Mouse (Mus musculus) forebrain, embryonic 16.5 days (tissue): Measurements from ENCODE around the gene Tsc22d1. TPM values are rescaled to one million over a fixed set of nuclear protein-coding genes. Genes with fewer than 3 reads are reported as not detected.
A peak's percentile ranks its signal among the peaks of the same experiment; 100 is the strongest.

ENCODE experiments used
- ATAC-seq: fragments of 200-750 bp; cut with Nextera tagmentation; 2 replicates; pipeline ENCODE4 v1.8.0; 2017; ENCODE audit warnings: mild to moderate bottlenecking, moderate library complexity
- H3K27ac ChIP-seq: fragments of 300-500 bp; sonication (generic); 2 replicates; pipeline ENCODE4 v1.5.1; 2014; ENCODE audit warnings: low read length, control low read depth
- H3K27me3 ChIP-seq: fragments of 300-500 bp; sonication (generic); replicated peaks from 2 replicates; pipeline ENCODE4 v1.6.1; 2014; ENCODE audit warnings: low read length; ENCODE audit not compliant: control insufficient read depth, insufficient read depth
- H3K36me3 ChIP-seq: fragments of 300-500 bp; sonication (generic); 2 replicates; pipeline ENCODE4 v1.6.1; 2014; ENCODE audit not compliant: control insufficient read depth, insufficient read depth
- H3K4me1 ChIP-seq: fragments of 300-500 bp; sonication (generic); replicated peaks from 2 replicates; pipeline ENCODE4 v1.6.1; 2014; ENCODE audit warnings: low read length; ENCODE audit not compliant: control insufficient read depth, insufficient read depth
- H3K4me2 ChIP-seq: fragments of 300-500 bp; sonication (generic); 2 replicates; pipeline ENCODE4 v1.6.1; 2014; ENCODE audit warnings: mild to moderate bottlenecking, low read length, control low read depth
- H3K4me3 ChIP-seq: fragments of 300-500 bp; sonication (generic); replicated peaks from 2 replicates; pipeline ENCODE4 v1.5.1; 2014; ENCODE audit warnings: mild to moderate bottlenecking, low read length, control low read depth
- H3K9ac ChIP-seq: fragments of 300-500 bp; sonication (generic); replicated peaks from 2 replicates; pipeline ENCODE4 v1.6.1; 2014; ENCODE audit warnings: low read depth, low read length, control low read depth
- H3K9me3 ChIP-seq: fragments of 300-500 bp; sonication (generic); 2 replicates; pipeline ENCODE4 v1.6.1; 2016; ENCODE audit warnings: low read length; ENCODE audit not compliant: control insufficient read depth
- WGBS: fragments of 180-500 bp; shearing (Covaris S2); extraction: QIAGEN DNeasy Blood & Tissue Kit; methylation state at CpG from one replicate; pipeline ENCODE4 v1.1.7; 2014; 5-methylcytosine and 5-hydroxymethylcytosine counted together
- polyA plus RNA-seq: library from polyadenylated mRNA; unstranded; fragments of >200 nt; fragmentation: Nextera tagmentation; extraction: Ambion mirVana; gene quantifications from 2 replicates; pipeline ENCODE4 v1.2.1, GENCODE M21; 2015

Tsc22d1 gene
- polyA plus RNA-seq, 1 experiment from 2014 or later, result 749 TPM

DNA sequence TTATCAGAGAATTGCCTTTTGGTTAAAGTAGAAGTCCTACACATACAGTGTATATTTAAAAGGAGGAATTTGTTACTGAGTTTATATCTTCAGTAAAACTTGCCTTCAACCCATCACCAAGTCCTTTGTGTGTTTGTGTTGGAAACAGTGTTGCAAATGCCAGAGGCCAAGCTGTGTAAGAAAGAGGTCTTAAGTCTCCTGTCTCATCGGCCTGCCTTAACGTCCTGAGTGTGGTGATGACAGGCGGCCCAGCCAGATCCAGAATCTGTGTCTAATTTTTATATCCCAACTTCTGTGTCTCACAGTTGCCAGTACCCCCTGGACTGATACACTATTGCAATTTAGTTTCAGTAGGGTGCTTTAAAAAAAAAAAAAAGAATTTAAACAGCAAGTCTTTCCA is 42.9 kb downstream of the Tsc22d1 start:
- Histone ChIP-seq H3K9me3 (no peaks in the 10 kb centered on the region), H3K4me3 (no peak overlapping the region), H3K9ac (no peak overlapping the region), H3K4me2 (no peak overlapping the region), H3K36me3 (no peaks in the 10 kb centered on the region), H3K27me3 (no peaks in the 10 kb centered on the region), H3K27ac (no peak overlapping the region), H3K4me1 (peaks cover 18% of the 10 kb centered on the region)
- ATAC-seq, result no peak
- WGBS, result 88% methylated on average over 3 of the region's 3 CpGs

DNA sequence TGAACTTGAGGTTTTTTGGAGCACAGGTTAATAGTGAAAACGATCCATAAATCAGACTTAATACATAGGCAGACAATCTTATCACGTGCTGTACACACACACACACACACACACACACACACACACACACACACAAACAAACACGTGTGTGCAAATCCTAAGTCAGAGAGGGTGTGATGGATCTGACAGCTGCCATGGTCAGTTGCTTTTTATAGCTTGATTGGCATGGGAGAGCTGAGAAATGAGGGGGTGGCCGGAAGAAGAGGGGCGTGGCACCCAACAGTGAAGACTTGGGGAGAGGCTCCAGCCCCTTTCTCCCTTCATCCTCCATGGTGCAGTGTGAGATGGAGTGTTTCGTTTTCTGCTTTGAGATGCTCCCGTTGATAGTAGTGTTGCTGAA is 45.4 kb downstream of the Tsc22d1 start:
- Histone ChIP-seq H3K4me2 (no peak overlapping the region), H3K4me3 (no peak overlapping the region), H3K27me3 (no peaks in the 10 kb centered on the region), H3K36me3 (no peaks in the 10 kb centered on the region), H3K9ac (no peak overlapping the region), H3K4me1 (peaks cover 11% of the 10 kb centered on the region), H3K27ac (no peak overlapping the region), H3K9me3 (no peaks in the 10 kb centered on the region)
- ATAC-seq, result no peak
- WGBS, result 83% methylated on average over 7 of the region's 7 CpGs

- ATAC-seq, result no peak
- H3K4me2 ChIP-seq, result no peak overlapping the region
- 79% methylated on average over 10 of the region's 10 CpGs for WGBS
- no peaks in the 10 kb centered on the region for H3K9me3 ChIP-seq
- no peak overlapping the region for H3K27ac ChIP-seq
- no peak overlapping the region for H3K4me3 ChIP-seq
- peaks cover 11% of the 10 kb centered on the region for H3K4me1 ChIP-seq
- no peaks in the 10 kb centered on the region for H3K27me3 ChIP-seq
- H3K9ac ChIP-seq, result no peak overlapping the region
- no peaks in the 10 kb centered on the region for H3K36me3 ChIP-seq
These were observed 46.5 kb downstream of the Tsc22d1 start for GRCm38 (mm10) chr14:76461182-76461775.

DNA sequence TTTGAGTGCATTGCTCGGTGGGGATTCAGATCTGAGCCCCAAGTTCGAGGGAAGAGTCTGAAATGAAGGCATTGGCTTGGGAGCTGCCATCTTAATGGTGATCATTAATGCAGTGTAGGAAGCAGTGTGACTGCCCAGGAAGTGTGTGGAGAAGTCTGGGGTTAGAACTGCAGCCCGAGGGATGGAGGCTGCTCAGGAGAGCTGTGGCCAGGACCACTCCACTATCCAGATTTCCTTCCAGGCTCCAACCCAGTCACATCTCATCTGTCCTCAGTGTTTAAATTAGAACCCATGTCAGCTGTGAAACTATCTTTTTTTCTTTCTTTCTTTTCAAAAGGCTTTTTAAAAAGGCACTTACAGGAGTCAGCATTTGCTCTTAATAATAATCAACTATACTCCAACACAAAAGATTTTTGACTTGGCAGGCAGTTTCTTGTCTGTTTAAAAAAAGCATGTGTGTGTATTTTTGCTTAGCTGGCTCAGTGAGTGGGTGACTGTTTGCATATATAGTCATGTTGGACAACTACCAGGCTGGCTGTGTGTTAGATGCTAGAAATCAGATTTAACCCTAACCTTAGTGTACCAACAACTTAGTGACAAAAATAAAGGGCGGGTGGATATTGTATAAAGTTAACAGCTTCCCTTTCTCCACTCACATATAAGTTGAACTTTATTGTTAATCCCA is 48.8 kb downstream of the Tsc22d1 start:
- 80% methylated on average over 4 of the region's 4 CpGs for WGBS
- Histone ChIP-seq H3K9me3 (no peaks in the 10 kb centered on the region), H3K4me3 (no peak overlapping the region), H3K36me3 (no peaks in the 10 kb centered on the region), H3K27me3 (no peaks in the 10 kb centered on the region), H3K9ac (no peak overlapping the region), H3K27ac (peak overlapping the region; percentile 7; the same call in 1 of the 2 replicates), H3K4me2 (no peak overlapping the region), H3K4me1 (peaks cover 17% of the 10 kb centered on the region)
- ATAC-seq, result no peak

- no peaks in the 10 kb centered on the region for H3K36me3 ChIP-seq
- no peak overlapping the region for H3K4me2 ChIP-seq
- no peaks in the 10 kb centered on the region for H3K27me3 ChIP-seq
- H3K4me1 ChIP-seq, result peaks cover 17% of the 10 kb centered on the region
- H3K9ac ChIP-seq, result no peak overlapping the region
- no peak for ATAC-seq
- no peak overlapping the region for H3K4me3 ChIP-seq
- no peak overlapping the region for H3K27ac ChIP-seq
- 65% methylated on average over 3 of the region's 3 CpGs for WGBS
- H3K9me3 ChIP-seq, result no peaks in the 10 kb centered on the region
These were observed 50.2 kb downstream of the Tsc22d1 start for GRCm38 (mm10) chr14:76464967-76465366.

DNA sequence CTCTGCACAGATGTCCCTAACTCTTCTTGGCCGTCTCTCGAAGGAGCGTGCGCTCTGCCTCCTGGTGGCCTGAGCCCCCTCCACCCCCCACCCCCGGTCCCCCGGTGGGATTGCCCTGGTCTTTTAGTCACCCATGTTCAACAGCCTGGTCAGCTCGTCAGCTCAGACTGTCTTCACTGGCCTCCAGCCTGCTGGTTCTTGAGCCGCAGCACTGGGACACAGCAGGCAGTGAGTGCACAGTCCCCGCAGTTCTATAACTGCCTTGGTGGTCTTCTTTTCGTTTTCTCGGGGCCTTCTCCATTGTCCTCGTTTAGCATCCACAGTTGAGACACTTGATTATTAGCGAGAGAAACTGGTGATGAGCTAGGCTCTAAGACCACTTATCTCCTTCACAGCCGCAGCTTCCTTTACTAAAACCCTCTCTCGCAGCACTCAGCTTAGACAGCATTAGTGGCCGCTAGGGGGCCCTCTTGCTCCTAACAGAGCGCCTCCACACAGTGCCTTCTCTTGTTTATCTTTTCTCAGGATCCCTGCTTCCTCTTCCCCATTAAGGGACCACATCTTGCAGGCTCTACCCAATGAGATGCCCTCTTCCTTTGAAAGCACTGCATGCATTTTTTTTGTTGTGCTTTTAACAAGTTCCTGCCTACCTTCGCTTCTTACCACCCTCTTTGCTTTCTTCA is 52.0 kb downstream of the Tsc22d1 start:
- Histone ChIP-seq H3K27me3 (no peaks in the 10 kb centered on the region), H3K4me3 (no peak overlapping the region), H3K4me2 (no peak overlapping the region), H3K9me3 (no peaks in the 10 kb centered on the region), H3K27ac (no peak overlapping the region), H3K9ac (no peak overlapping the region), H3K36me3 (no peaks in the 10 kb centered on the region), H3K4me1 (peaks cover 17% of the 10 kb centered on the region)
- WGBS, result 29% methylated on average over 18 of the region's 18 CpGs
- ATAC-seq, result peak; percentile 86

DNA sequence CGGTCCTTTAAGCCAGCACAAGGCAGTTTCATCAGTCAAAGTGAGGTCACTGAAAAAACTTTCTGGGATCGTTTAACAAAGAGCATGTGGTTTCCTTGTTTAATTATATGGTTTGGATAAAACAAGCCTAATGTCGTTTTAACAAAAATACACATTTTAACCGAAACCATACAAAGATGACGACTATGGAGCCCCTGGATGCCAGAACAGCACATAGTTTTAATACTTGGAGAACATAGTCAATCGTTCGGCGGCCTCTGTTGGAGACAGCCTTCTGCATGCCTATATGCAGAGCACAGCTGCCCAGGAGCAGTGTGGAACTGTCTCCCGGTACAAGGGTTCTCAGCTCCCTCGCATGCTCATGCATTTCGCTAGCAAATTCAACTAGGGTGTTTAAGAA is 53.2 kb downstream of the Tsc22d1 start:
- no peak overlapping the region for H3K9ac ChIP-seq
- WGBS, result 86% methylated on average over 11 of the region's 11 CpGs
- no peak overlapping the region for H3K27ac ChIP-seq
- no peaks in the 10 kb centered on the region for H3K36me3 ChIP-seq
- no peaks in the 10 kb centered on the region for H3K9me3 ChIP-seq
- H3K4me2 ChIP-seq, result no peak overlapping the region
- H3K4me3 ChIP-seq, result no peak overlapping the region
- peaks cover 17% of the 10 kb centered on the region for H3K4me1 ChIP-seq
- no peaks in the 10 kb centered on the region for H3K27me3 ChIP-seq
- ATAC-seq, result no peak

DNA sequence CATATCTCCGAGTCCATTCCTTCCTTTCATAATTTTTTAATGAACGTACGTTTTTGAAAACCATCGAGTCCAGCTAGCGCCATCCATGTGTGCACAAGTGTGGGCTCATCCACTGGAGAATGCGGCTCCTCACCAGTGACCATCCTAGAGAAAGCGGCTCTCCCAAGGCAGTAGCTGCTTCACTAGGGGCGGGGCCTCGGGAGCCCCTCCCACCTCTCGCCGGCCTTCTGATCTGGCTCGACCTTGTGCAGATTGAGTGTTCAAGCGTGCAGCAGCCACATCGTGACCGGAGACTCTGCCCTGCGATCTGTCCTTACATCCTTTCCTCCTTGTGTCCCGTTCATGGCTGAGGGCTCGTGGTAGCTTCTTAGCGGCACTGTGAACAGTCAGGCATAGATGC is 56.5 kb downstream of the Tsc22d1 start:
- Histone ChIP-seq H3K36me3 (no peaks in the 10 kb centered on the region), H3K4me1 (peaks cover 6% of the 10 kb centered on the region), H3K4me3 (no peak overlapping the region), H3K9ac (no peak overlapping the region), H3K27me3 (no peaks in the 10 kb centered on the region), H3K27ac (no peak overlapping the region), H3K9me3 (no peaks in the 10 kb centered on the region), H3K4me2 (no peak overlapping the region)
- no peak for ATAC-seq
- WGBS, result 74% methylated on average over 19 of the region's 19 CpGs

GRCm38 (mm10) chr14:76472487-76472886 is 57.7 kb downstream of the Tsc22d1 start:
- H3K9ac ChIP-seq, result no peak overlapping the region
- 76% methylated on average over 8 of the region's 8 CpGs for WGBS
- ATAC-seq, result no peak
- H3K4me1 ChIP-seq, result no peaks in the 10 kb centered on the region
- no peak overlapping the region for H3K27ac ChIP-seq
- no peaks in the 10 kb centered on the region for H3K36me3 ChIP-seq
- no peaks in the 10 kb centered on the region for H3K27me3 ChIP-seq
- H3K4me2 ChIP-seq, result no peak overlapping the region
- H3K4me3 ChIP-seq, result no peak overlapping the region
- H3K9me3 ChIP-seq, result no peaks in the 10 kb centered on the region
